Mouse (Mus musculus): ENCODE data around the gene Usp10. TPM values are rescaled to one million over a fixed set of nuclear protein-coding genes. Genes with fewer than 3 reads are reported as not detected.

The Usp10 gene
- polyA plus RNA-seq, 1 experiment from 2014 or later, result 137 TPM

DNA sequence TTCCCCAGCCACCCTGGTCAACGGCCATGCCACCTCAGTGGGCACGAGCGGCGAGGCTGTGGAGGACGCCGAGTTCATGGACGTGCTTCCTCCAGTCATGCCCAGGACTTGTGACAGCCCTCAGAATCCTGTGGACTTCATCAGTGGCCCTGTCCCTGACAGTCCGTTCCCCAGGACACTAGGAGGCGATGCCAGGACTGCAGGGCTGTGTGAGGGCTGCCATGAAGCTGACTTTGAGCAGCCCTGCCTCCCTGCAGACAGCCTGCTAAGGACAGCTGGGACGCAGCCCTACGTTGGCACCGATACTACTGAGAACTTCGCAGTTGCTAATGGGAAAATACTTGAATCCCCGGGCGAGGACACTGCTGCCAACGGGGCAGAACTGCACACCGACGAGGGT is 31.3 kb downstream of the Usp10 start:
- Histone ChIP-seq H3K27me3 (no peaks in the 10 kb centered on the region), H3K27ac (no peak overlapping the region), H3K9me3 (no peaks in the 10 kb centered on the region), H3K4me2 (replicated peaks) (no peak overlapping the region), H3K4me1 (replicated peaks) (peaks cover 2% of the 10 kb centered on the region; the same call in 1 of the 2 replicates), H3K9ac (replicated peaks) (no peak overlapping the region), H3K4me3 (replicated peaks) (no peak overlapping the region), H3K36me3 (peaks cover 69% of the 10 kb centered on the region)
- no peak for ATAC-seq
- 96% methylated on average over 18 of the region's 18 CpGs for WGBS

DNA sequence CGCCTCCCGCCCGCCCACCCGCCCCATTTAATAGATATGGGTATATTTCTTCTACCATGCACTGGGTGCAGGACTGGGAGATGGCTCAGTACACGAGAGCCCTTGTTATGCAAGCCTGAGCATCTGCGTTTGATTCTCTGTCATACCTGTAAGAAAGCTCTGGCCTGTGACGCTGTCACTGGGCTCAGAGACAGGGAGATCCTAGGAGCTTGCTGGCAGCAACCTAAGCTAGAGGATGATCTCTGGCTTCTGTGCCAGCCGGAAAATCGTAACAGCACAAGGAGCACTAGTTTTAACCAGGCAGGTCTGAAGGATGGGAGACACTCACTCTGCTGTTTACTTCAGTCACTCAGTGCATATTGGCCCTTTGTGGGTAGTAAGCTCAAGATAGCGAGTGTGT is 33.5 kb downstream of the Usp10 start:
- Histone ChIP-seq H3K4me3 (replicated peaks) (no peak overlapping the region), H3K4me1 (replicated peaks) (peaks cover 12% of the 10 kb centered on the region), H3K9me3 (no peaks in the 10 kb centered on the region), H3K9ac (replicated peaks) (no peak overlapping the region), H3K27me3 (no peaks in the 10 kb centered on the region), H3K36me3 (peaks cover 73% of the 10 kb centered on the region), H3K4me2 (replicated peaks) (no peak overlapping the region), H3K27ac (no peak overlapping the region)
- WGBS, result 94% methylated on average over 10 of the region's 10 CpGs
- no peak for ATAC-seq

DNA sequence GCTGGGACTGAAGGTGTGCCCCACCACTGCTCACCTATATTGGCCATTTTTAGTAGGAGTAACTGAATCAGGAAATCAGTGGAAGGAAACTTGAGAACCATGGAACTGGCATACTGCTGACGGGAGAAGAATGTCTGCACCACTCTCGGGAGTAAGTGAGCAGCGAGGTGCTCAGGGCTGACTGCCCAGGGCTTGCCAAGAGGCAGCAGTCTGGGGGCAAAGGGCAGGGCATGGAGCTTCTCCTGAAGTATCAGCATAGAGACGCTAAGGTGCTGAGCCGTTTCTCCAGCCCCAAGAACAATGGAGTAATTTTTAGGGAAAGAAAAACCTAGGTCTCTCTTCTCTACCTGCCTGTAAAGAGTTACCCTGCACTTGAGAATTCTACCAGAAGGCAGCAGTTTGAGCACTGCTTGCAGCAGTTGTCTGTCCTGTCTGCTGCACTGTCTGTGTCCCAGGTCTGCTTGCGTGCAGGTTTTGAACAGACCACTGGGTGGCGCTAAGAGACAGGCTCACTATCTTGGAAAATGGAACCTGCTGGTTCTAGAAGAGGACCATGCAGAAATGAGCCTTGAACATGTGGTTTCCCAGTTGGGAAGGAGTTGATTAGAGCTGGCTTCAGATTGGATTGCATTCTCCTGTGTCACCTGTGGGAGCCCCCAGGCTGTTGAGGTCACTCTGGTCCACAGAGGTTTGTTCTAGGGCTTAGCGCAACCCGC is 34.1 kb downstream of the Usp10 start:
- WGBS, result 64% methylated on average over 9 of the region's 9 CpGs
- Histone ChIP-seq H3K4me1 (replicated peaks) (peaks cover 17% of the 10 kb centered on the region), H3K27ac (no peak overlapping the region), H3K27me3 (no peaks in the 10 kb centered on the region), H3K36me3 (peaks cover 74% of the 10 kb centered on the region), H3K9ac (replicated peaks) (no peak overlapping the region), H3K4me3 (replicated peaks) (no peak overlapping the region), H3K9me3 (no peaks in the 10 kb centered on the region), H3K4me2 (replicated peaks) (no peak overlapping the region)
- 0 out of 2 replicates have a peak, but pooled peaks have one; percentile 46 for ATAC-seq

DNA sequence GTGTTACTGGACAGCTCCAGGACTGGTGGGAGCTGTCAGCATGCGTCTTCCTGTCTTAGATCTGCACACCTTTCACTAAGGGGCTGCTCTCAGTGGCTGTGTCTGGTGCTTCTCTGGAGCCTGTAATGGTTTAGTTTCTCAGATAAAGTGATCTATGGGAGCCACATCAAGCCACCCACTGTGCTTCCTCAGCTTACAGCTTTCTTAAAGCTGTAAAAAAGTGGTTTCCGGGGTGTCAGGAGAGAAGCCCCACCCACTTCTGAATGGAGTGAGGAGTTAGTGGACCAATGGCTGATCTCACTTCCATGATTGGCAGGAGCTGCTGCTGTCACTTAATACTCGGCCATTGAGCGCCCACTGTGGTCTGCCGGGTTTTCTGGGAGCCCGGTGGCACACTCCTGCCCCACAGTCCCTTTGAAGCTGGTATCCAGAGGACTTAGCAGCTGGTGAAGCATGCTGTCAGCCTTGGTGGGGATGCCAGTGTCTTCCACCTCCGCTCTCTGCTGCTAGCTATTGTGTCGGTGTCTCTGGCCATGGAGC is 36.2 kb downstream of the Usp10 start:
- 80% methylated on average over 8 of the region's 8 CpGs for WGBS
- no peak for ATAC-seq

DNA sequence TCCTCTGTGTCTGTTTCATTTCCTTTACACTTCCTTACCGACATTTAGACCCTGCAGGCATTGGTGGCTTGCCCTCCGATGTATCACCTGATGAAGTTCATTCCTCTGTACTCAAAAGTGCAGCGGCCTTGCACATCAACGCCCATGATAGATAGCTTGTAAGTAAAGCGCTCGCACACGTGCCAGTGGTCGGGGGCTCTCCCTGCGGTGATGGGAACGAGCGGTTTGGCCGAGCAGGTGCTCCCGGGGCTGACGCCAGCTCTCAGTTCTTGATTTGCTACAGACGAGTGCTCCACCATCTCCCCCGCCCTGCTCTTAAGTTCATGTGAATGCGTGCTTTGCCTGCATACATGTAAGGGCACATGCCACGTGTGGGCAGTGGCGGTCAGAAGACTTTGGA is 37.5 kb downstream of the Usp10 start:
- no peak for ATAC-seq
- Histone ChIP-seq H3K4me1 (replicated peaks) (peaks cover 17% of the 10 kb centered on the region), H3K27ac (no peak overlapping the region), H3K9ac (replicated peaks) (no peak overlapping the region), H3K27me3 (no peaks in the 10 kb centered on the region), H3K4me2 (replicated peaks) (no peak overlapping the region), H3K4me3 (replicated peaks) (no peak overlapping the region), H3K9me3 (no peaks in the 10 kb centered on the region), H3K36me3 (peaks cover 84% of the 10 kb centered on the region)
- WGBS, result 92% methylated on average over 19 of the region's 19 CpGs

More for the DNA sequence above, 36.2 kb downstream of the Usp10 start:
- Histone ChIP-seq H3K4me3 (replicated peaks) (no peak overlapping the region), H3K4me2 (replicated peaks) (no peak overlapping the region), H3K9me3 (no peaks in the 10 kb centered on the region), H3K9ac (replicated peaks) (no peak overlapping the region), H3K27ac (no peak overlapping the region; the same call in 1 of the 2 replicates), H3K27me3 (no peaks in the 10 kb centered on the region), H3K4me1 (replicated peaks) (peaks cover 17% of the 10 kb centered on the region), H3K36me3 (peaks cover 84% of the 10 kb centered on the region)

DNA sequence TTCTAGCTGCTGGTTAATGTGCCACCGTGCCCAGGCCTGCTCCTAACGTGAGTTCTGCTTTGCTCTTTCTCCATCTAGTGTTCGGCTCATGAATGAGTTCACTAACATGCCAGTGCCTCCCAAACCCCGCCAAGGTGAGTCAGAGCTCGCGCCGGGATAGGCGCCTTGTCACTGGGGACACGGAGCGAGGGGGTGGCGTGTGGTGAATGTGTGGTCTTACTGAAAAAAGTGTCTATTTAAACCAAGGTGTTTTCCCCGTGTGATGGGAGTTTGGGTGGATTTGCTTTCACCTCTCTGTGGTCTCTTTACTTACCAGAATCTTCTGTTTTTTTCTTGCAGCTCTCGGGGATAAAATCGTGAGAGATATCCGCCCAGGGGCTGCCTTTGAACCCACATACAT is 38.2 kb downstream of the Usp10 start:
- Histone ChIP-seq H3K4me1 (replicated peaks) (peaks cover 17% of the 10 kb centered on the region), H3K9ac (replicated peaks) (0 out of 2 replicates have a peak overlapping the region, but pooled peaks have one; percentile 10), H3K4me3 (replicated peaks) (no peak overlapping the region), H3K36me3 (peaks cover 86% of the 10 kb centered on the region), H3K27ac (no peak overlapping the region), H3K4me2 (replicated peaks) (no peak overlapping the region), H3K27me3 (no peaks in the 10 kb centered on the region), H3K9me3 (no peaks in the 10 kb centered on the region)
- ATAC-seq, result no peak
- 76% methylated on average over 15 of the region's 15 CpGs for WGBS

DNA sequence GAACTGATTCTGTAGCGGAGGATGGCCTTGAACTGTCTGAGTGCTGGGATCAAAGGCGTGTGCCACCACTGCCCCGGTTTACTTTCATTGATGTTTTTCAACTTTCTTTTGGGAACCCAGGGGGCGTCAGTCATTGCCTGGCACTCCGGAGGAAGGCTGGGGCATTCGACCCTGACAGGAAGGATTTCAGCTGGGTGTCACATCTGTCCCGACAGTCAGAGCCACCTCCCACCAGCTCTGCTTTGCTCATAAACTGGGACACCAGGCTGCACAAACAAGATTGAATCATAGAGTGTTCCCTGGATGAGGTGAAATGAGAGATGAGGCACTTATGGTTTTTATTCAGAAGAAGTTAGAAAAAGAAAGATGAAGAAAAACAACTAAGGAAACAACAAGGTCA is 42.1 kb downstream of the Usp10 start:
- no peak for ATAC-seq
- H3K4me1 ChIP-seq (replicated peaks), result peaks cover 13% of the 10 kb centered on the region
- no peak overlapping the region for H3K27ac ChIP-seq
- no peak overlapping the region for H3K9ac ChIP-seq (replicated peaks)
- no peaks in the 10 kb centered on the region for H3K27me3 ChIP-seq
- H3K36me3 ChIP-seq, result peaks cover 95% of the 10 kb centered on the region
- H3K4me3 ChIP-seq (replicated peaks), result no peak overlapping the region
- H3K9me3 ChIP-seq, result no peaks in the 10 kb centered on the region
- WGBS, result 78% methylated on average over 7 of the region's 7 CpGs
- H3K4me2 ChIP-seq (replicated peaks), result no peak overlapping the region

DNA sequence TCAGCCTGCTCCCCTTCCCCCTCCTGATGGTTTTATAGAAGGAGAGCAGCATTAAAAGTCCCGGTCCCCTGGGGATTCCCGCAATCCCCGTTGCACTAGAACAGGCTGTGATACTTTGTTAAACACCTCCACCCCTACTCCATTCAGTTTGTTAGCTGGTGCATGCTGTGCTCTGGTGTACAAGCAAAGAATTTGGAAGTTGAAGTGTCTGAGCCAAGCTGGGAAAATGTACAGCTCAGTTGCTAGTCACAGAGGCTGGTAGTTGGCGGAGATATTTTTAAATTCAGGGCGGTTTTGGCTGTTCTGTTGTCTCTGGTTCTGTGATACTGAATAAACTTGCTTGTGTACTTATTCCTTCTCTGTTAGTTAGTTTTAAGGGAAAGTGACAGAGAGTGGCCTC is 42.6 kb downstream of the Usp10 start:
- Histone ChIP-seq H3K4me2 (replicated peaks) (no peak overlapping the region), H3K27me3 (no peaks in the 10 kb centered on the region)

DNA sequence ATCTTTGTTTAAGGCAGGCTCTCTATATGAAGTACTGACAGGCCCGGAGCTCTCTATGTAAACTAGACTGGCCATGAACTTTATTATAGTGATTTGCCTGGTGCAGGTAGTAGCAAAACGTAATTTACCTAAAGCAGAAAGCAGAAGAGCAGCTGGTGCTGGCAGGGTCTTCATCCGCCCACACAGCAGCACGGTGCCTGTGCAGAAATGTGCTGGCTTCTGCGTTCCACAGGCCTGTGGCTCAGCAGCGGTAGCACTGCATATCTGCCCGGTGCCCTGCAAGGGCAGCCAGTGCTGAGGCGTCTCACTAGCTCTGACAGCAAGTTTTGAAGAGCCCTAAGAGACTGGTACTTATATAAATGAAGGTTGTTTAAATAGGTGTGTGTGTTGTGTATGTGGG is 45.2 kb downstream of the Usp10 start:
- H3K9me3 ChIP-seq, result no peaks in the 10 kb centered on the region
- peaks cover 82% of the 10 kb centered on the region for H3K36me3 ChIP-seq
- no peak overlapping the region for H3K4me3 ChIP-seq (replicated peaks)
- H3K4me1 ChIP-seq (replicated peaks), result peaks cover 2% of the 10 kb centered on the region; the same call in 1 of the 2 replicates
- no peak overlapping the region for H3K4me2 ChIP-seq (replicated peaks)
- ATAC-seq, result no peak
- H3K27me3 ChIP-seq, result no peaks in the 10 kb centered on the region
- WGBS, result 98% methylated on average over 8 of the region's 8 CpGs
- H3K9ac ChIP-seq (replicated peaks), result no peak overlapping the region
- no peak overlapping the region for H3K27ac ChIP-seq

More for the DNA sequence above, 42.6 kb downstream of the Usp10 start:
- peaks cover 95% of the 10 kb centered on the region for H3K36me3 ChIP-seq
- 67% methylated on average over 5 of the region's 5 CpGs for WGBS
- H3K27ac ChIP-seq, result no peak overlapping the region
- H3K4me3 ChIP-seq (replicated peaks), result no peak overlapping the region
- H3K9me3 ChIP-seq, result no peaks in the 10 kb centered on the region
- ATAC-seq, result no peak
- peaks cover 13% of the 10 kb centered on the region for H3K4me1 ChIP-seq (replicated peaks)
- H3K9ac ChIP-seq (replicated peaks), result no peak overlapping the region

DNA sequence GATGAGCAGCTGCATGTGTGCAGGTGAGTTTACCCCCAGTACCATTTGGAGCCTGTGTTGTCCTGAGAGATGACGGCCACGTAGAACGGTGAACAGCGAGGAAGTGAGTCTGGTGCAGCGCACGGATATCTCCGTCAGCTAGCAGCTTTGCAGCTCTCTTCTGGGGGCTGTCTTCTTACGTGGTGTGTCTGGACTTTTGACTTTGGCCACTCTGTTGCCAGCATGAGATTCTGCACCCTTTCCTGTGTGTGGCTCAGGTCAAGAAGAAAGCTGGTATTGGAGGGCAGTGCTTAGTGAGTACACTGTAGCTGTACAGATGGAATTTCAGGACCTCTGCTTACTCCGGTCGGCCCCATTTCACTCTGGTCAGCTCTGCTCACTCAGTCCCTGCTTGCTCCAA is 47.9 kb downstream of the Usp10 start:
- ATAC-seq, result no peak
- Histone ChIP-seq H3K27me3 (no peaks in the 10 kb centered on the region), H3K4me3 (replicated peaks) (no peak overlapping the region), H3K9ac (replicated peaks) (no peak overlapping the region), H3K4me2 (replicated peaks) (no peak overlapping the region), H3K4me1 (replicated peaks) (peaks cover 8% of the 10 kb centered on the region; the same call in 1 of the 2 replicates), H3K27ac (no peak overlapping the region), H3K36me3 (peaks cover 54% of the 10 kb centered on the region), H3K9me3 (no peaks in the 10 kb centered on the region)
- 95% methylated on average over 10 of the region's 10 CpGs for WGBS

DNA sequence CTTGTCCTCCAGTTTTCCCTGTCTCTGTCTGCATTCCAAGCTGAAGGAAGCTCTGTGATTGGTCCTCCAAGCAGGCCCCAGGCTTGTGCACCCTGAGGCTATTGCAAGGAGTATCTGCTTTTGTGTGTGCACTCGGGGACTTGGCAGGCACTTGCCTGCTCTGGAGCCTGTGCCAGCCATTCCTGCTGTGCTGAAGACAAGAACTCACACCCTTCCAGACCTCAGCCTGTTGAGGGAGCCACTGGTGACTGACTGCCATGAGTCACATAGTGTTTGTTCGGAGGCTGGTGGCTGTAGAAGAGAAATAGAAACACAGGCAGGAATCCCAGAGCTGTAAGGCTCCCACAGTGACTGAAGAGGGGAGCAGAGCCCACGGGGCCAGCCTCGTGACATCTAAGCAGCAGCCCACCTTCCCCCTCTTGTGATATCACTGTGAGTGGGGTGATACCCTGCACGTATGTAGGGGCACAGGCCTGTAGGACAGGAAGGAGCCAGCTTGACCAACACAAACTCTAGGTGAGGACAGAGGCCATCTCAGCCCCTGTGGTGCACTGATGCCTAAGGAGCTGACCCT is 50.5 kb downstream of the Usp10 start:
- Histone ChIP-seq H3K27me3 (no peaks in the 10 kb centered on the region), H3K36me3 (peaks cover 29% of the 10 kb centered on the region), H3K9me3 (no peaks in the 10 kb centered on the region), H3K4me1 (replicated peaks) (peaks cover 8% of the 10 kb centered on the region; the same call in 1 of the 2 replicates), H3K27ac (no peak overlapping the region; the same call in 1 of the 2 replicates), H3K4me3 (replicated peaks) (no peak overlapping the region), H3K4me2 (replicated peaks) (no peak overlapping the region), H3K9ac (replicated peaks) (no peak overlapping the region; the same call in 1 of the 2 replicates)
- 0 out of 2 replicates have a peak, but pooled peaks have one; percentile 11 for ATAC-seq
- WGBS, result 65% methylated on average over 5 of the region's 5 CpGs

DNA sequence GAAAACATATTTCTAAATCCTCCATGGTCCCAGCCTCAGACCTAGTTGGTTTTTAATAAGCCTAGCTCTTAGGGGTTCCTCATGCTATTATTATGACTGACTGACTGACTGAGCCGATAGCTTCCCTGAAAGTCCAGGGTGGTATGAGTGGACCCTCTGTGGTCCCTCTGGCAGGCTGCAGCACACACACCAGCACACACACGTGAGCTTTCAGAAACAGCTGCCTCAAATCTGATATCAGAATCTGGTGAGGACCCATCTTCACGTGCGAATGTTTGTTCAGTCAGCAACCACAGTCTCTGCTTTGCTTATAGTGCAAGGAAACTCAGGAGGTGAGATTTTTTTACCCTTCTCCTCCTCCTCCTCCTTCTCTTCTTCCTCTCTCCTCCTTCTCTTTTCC is 54.7 kb downstream of the Usp10 start:
- no peaks in the 10 kb centered on the region for H3K36me3 ChIP-seq
- no peaks in the 10 kb centered on the region for H3K27me3 ChIP-seq
- no peak overlapping the region for H3K27ac ChIP-seq
- peaks cover 8% of the 10 kb centered on the region; the same call in 1 of the 2 replicates for H3K4me1 ChIP-seq (replicated peaks)
- no peak for ATAC-seq
- H3K9me3 ChIP-seq, result 0 out of 2 replicates have a peak, but pooled peaks cover 4% of the 10 kb centered on the region
- H3K4me2 ChIP-seq (replicated peaks), result no peak overlapping the region
- 88% methylated on average over 4 of the region's 4 CpGs for WGBS
- H3K9ac ChIP-seq (replicated peaks), result no peak overlapping the region
- no peak overlapping the region for H3K4me3 ChIP-seq (replicated peaks)

Data from midbrain, embryonic 13.5 days (tissue).